Mouse (Mus musculus) heart, postnatal 0 days (tissue): ENCODE results near the gene Gsap.

ENCODE experiments used
- CTCF ChIP-seq: IDR thresholded peaks from 2 replicates; pipeline ENCODE4 v1.5.1; 2016; ENCODE audit warnings: antibody characterized with exemption, control low read depth, low read depth
- EP300 ChIP-seq: IDR thresholded peaks from 2 replicates; pipeline ENCODE4 v1.6.1; 2016; ENCODE audit warnings: antibody characterized with exemption, low read depth

DNA sequence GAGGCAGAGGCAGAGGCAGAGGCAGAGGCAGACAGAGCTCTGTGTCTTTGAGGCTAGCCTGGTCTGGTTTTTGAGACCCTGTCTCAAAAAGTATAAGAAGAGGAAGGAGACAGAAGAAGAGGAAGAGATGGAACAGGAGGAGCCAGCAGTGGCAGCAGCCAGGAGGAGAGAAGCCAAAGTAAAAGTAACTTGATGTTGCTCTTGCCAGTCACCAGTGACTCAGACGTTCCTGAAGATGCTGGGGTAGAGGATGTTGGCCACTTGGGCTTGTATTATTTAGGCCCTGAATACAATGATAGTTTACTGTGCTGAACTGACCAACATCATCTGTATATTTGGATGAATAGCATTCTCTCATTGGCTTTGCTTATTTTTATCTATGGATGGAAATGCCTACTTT, 142.5 kb downstream of the Gsap start:
- TF ChIP-seq CTCF (no peak), EP300 (no peak)
